Mouse (Mus musculus) retina, adult 2 months (tissue): ENCODE results near the gene Lmf1.

Experiments
- DNase-seq: peaks from one replicate; pipeline ENCODE4 v3.0.0-alpha.2; 2012; ENCODE audit warnings: low read depth, low spot score

Lmf1 gene

GRCm38 (mm10) chr17:25578920-25579319, at the start of gene Lmf1:
Gene Lmf1 (plus strand): TSS chr17:25579085.
- peak; percentile 86 for DNase-seq

DNA sequence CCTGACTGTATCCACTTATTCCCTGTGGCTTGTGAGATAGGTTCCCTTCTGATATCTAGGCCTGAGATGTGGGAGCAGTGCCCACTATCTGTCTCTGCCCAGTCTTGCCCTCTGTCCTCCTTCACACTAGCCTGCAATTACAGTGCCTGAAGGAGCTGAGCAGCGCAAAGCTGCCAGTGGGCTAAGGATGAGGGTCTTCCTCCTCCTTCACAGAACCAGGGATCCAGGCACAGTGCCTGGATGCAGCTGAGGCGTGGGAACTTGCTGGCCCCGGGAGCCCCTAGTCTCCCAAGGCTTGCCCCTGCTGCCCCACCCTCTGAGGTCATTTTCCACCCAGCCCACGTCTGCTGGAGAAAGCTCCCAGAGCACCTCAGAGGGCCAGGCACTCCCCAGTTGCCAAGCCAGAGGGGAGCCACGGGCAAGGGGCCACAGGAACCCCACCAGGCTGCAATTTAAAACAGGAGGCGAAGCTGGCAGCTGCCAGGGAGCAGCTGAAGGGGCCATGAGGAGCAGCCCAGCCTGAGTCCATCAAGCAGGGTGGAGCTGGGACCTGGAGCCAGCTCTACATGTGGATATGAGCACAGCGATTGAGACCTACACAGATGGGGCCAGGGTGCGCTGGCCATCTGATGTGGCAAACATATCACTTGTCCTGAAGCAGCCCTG, 48.4 kb upstream of the Lmf1 start:
- DNase-seq: no peak

GRCm38 (mm10) chr17:25538945-25539875, 39.7 kb upstream of the Lmf1 start:
- DNase-seq: no peak

- DNase-seq: no peak
Observed at GRCm38 (mm10) chr17:25540731-25541130, 38.2 kb upstream of the Lmf1 start.

DNA sequence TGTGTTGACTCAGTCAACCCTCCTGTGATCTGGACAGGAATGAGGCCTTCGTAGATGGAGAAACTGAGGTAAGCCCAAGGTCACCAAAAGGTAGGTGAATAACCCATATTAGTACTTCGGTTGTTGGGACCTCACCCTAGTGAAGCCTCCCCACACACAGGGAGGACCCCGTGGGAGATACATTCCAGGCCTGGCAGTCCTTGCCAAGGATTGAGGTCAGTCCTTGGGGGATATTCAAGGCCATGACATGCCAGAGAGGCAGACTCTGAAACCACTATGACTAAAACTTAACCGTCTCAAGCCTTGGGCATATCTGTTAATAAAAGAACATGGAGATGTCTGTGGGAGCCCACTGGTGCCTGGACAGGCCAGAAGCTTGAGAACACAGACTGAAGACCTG, 37.1 kb upstream of the Lmf1 start:
- no peak for DNase-seq

DNA sequence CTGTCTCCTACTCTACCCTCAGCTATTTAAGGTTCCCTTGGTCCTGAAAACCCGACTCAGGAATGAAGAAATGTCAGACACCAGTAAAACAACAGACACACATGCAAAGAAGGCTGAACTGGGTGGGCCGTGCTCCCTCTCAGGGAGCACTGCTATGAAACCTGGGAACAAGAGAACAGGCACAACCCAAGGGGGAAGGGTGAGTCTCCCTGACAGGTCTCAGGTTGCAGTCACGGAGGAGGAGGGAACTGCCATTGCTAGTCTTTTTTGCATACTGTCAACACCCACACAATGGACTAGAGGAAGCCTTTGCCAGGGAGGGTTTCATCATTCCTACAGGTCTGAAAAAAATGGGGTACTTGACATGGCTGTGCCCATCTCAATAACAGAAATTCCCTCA, 31.9 kb upstream of the Lmf1 start:
- no peak for DNase-seq

DNA sequence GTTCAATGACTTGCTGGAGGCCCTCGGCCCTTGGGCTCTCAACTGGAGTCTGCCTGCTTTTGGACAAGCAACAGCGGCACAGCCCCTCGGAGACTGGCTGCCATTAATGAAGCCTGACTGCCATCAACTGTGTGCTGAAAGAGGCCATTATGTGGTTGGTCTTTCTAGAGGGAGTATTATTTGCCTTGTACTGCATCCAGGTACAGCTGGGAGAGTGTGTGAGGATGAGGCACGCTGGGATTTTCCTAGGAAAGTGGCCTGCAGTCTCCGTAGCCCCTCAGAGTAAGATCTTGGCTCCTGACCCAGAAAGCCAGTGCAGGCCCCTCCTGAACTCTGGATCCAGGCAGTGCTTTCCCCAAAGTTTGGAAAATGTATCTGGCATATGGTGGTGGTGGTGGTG, 28.9 kb upstream of the Lmf1 start:
- no peak for DNase-seq

DNA sequence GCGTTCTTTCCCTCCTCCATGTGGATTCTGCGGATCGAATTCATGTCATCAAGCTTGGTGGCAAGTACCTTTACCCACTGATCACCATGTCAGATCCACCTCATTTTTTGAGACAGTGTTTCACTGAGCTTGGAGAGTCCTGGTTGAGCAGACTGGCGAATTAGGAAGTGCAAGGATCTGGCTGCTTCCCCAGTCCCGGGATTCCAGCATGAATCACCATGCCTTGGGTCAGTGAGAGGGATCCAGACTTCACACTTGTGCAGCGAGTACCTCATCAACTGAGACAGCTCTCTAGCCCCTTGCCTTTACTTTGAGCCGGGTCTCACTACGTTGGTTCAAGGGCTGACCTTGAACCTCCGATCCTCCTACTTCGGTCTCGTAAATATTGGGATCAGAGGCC, 27.6 kb upstream of the Lmf1 start:
- DNase-seq: no peak

- no peak for DNase-seq
Observed at GRCm38 (mm10) chr17:25555159-25555558, 23.7 kb upstream of the Lmf1 start.

DNA sequence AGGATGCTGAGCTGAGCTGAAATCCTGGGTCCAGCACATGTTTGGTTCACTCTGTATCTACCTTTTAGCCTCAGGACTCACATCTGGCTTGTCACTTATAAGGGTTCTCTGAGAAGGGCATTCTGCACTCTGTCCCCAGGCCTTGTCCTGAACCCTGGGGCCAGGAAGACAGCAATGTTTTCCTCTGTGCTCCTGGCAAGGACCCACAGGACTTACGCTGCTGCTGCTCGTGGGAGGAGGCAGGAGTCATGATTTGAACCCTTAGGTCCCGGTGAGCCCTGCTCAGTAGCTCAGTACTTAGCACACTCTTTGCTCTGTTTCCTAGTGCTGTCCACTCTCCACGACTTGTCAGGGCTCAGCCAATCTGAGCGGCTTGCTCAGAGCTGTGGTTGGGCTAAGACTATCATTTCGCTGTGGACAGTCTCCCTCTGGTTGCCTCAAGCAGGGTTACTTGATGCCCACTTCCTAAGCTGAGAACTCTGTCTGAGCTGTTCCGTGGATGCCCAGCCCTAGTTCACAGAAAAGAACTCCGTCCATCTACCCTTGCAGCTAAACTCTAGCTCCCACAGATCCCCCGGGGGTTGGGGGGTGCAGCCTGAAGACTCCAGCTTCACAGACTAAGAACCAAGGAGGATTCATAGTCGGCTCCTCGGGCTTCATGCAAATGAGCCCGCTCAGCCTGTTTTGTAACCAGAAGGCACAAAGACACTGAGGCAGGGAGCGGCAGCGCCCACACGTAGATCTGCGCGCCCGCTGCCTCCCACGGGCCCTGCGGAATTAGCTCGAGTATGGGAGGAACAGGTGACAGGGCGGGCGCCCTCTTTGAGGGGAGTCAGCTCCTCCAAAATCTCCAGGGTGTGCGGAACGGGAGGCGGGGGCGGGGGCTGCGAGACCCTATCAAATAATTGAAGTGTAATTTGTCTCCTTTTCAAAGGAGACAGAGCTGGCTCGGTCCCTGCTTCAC, 22.9 kb upstream of the Lmf1 start:
- no peak for DNase-seq

- DNase-seq: no peak
Observed at GRCm38 (mm10) chr17:25556630-25557354, 22.1 kb upstream of the Lmf1 start.

DNA sequence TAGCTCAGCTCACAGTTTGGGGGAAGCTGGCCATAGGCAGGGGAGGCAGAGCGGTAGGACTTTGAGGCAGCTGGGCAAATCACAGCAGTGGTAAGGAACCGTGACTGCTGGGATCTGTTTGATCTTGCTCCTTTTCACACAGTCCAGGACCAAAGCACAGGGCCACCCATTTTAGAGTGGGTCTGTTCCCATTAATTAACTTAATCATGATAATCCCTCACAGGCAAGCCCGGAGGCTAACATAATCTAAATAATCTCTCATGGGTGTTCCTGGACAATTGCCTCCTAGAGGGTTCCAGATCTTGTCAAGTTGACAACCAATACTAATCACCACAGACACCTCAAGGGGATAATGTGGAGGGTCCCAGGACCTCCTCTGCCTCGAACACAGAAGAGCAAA, 19.3 kb upstream of the Lmf1 start:
- DNase-seq: no peak

- no peak for DNase-seq
Observed at GRCm38 (mm10) chr17:25560554-25561222, 18.2 kb upstream of the Lmf1 start.

DNA sequence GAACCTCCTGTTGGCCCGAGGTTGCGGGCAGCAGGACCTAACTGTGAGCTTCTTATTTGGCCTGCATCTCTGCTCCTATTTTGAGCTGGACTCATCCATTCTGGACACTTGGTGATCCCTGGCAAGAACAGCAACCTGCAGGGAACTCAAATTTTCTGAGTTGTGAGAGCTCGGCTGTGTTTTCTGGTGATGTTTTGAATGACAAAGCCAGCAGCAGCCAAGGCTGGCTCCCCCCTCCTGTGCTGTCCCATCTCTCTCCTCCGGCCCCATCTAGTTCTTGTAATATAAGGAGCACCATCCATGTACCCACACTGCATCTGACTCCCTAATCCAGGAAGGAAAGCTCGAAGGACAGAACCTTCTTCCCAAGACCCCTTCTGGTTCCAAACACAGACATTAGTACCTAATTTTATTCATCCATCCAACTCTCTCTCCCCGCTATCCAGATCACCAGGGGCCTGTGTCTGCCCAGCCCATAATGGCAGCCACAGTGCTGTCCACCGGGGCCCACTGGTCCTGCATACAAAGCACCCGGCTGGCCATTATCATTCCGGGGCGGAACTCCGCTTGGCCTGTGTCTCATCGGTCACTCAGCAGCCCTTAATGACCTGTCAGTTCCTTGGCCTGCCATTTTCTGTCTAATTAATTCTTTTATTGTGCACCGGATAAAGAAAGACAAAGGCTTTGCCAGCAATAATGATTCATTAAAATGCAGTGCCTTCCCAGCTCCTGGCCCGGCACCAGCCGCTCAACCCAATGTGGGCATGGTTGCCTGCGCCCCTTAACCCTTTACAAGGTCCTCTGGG, 17.5 kb upstream of the Lmf1 start:
- DNase-seq: no peak

DNA sequence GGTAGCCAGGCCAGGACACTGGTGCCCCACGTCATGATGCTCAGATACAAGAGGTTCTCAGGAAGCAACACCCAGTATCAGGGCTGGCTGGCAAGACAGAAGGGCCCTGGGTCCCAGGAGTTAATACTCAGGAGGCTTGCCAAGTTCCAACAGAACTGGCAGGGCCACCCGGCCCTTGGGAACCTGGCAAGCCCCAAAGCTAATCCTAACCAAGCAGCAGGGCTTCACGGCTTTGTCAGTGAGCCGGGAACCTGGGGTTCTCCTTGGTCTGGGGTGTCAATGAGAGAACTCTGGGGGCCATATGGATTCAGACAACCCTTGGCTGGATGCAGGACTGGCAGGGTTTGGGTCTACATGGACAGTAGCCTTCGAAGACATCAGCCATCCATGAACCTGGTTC, 14.4 kb upstream of the Lmf1 start:
- no peak for DNase-seq

- no peak for DNase-seq
Observed at GRCm38 (mm10) chr17:25565244-25565643, 13.6 kb upstream of the Lmf1 start.

DNA sequence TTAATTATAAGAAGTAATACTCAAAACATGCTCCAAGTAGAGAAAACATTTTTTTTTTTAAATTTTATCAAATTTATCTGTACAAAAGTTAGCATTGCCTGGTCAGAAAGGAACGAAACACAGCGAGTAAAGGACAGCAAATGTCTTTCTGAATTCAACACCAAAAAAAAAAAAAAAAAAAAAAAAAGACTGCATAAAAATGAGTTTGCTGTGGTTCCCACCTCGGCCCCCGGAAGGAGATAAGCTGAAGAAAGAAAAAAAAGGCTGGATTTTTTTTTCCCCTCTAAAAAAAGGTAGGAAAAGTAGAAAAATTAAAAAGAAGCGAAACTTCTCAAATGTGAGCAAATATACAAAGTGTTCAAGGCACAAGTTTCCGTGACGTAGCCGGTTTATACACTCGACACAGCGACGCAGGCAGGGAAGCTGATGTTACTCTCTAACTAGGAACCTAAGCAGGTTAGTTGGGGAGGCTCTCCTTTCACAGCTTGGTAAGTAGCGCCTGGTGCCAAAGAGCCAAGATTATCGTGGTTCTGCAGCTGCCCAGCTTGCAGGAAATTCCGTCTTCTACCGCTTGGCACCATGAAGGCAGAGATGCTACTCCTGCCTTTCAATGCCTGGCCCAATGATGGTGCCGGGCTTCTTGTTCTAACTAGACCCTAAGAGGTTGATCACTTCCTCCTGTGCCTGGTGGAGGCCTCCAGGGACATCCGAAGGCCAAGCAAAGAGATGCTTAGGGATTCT, 12.9 kb upstream of the Lmf1 start:
- no peak for DNase-seq

GRCm38 (mm10) chr17:25567261-25567660, 11.6 kb upstream of the Lmf1 start:
- DNase-seq: no peak

DNA sequence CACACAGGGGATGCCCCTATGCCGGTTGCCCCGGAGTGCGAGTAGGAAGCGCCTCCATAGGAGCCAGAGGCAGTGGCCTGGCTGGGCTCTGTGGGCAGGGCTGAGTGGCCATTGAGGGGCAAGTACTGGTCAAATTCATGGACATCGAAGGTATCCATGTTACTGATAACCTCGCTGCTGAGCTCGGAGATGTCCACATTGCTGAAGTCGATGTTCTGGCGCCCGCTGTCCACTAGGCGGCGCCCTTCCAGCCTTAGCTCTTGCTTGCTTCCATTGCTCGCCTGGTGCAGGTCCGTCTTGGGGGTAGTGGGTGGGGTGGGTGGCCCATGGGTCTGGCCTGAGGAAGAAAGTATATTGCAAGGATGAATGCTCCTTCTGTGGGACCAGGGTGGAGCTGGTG, 11.1 kb upstream of the Lmf1 start:
- no peak for DNase-seq
